Mouse (Mus musculus): ENCODE measurements at regions not wholly inside any gene's neighbourhood (a gene's known extent, or its start where the extent isn't known, plus 50 kb on each side); places are given as distances from the start of the nearest gene placed in this dataset.

- ATAC-seq (ENCODE audit: insufficient number of reproducible peaks, low FRiP score, low TSS enrichment) = no peak
These were observed 487.6 kb upstream of the Gm9747 start for GRCm38 (mm10) chr1:81745024-81745960.

GRCm38 (mm10) chr1:81746013-81746412 lies 486.9 kb upstream of the Gm9747 start:
- ATAC-seq (ENCODE audit: insufficient number of reproducible peaks, low FRiP score, low TSS enrichment) = no peak

GRCm38 (mm10) chr1:81747025-81747424 lies 485.9 kb upstream of the Gm9747 start:
- no peak for ATAC-seq (ENCODE audit: insufficient number of reproducible peaks, low FRiP score, low TSS enrichment)

- no peak for ATAC-seq (ENCODE audit: insufficient number of reproducible peaks, low FRiP score, low TSS enrichment)
These were observed 478.8 kb upstream of the Gm9747 start for GRCm38 (mm10) chr1:81754067-81754466.

GRCm38 (mm10) chr1:81755281-81755680 lies 477.6 kb upstream of the Gm9747 start:
- no peak for ATAC-seq (ENCODE audit: insufficient number of reproducible peaks, low FRiP score, low TSS enrichment)

GRCm38 (mm10) chr1:81755694-81756093 lies 477.2 kb upstream of the Gm9747 start:
- no peak for ATAC-seq (ENCODE audit: insufficient number of reproducible peaks, low FRiP score, low TSS enrichment)

GRCm38 (mm10) chr1:81759919-81760318 lies 473.0 kb upstream of the Gm9747 start:
- no peak for ATAC-seq (ENCODE audit: insufficient number of reproducible peaks, low FRiP score, low TSS enrichment)

- no peak for ATAC-seq (ENCODE audit: insufficient number of reproducible peaks, low FRiP score, low TSS enrichment)
These were observed 461.2 kb upstream of the Gm9747 start for GRCm38 (mm10) chr1:81771704-81772103.

- ATAC-seq (ENCODE audit: insufficient number of reproducible peaks, low FRiP score, low TSS enrichment) = no peak
These were observed 452.3 kb upstream of the Gm9747 start for GRCm38 (mm10) chr1:81780583-81780982.

- ATAC-seq (ENCODE audit: insufficient number of reproducible peaks, low FRiP score, low TSS enrichment) = no peak
These were observed 448.6 kb upstream of the Gm9747 start for GRCm38 (mm10) chr1:81784305-81784704.

- ATAC-seq (ENCODE audit: insufficient number of reproducible peaks, low FRiP score, low TSS enrichment) = no peak
These were observed 438.1 kb upstream of the Gm9747 start for GRCm38 (mm10) chr1:81794771-81795170.

GRCm38 (mm10) chr1:81795399-81795798 lies 437.5 kb upstream of the Gm9747 start:
- no peak for ATAC-seq (ENCODE audit: insufficient number of reproducible peaks, low FRiP score, low TSS enrichment)

- ATAC-seq (ENCODE audit: insufficient number of reproducible peaks, low FRiP score, low TSS enrichment) = no peak
These were observed 421.3 kb upstream of the Gm9747 start for GRCm38 (mm10) chr1:81811591-81811990.

- no peak for ATAC-seq (ENCODE audit: insufficient number of reproducible peaks, low FRiP score, low TSS enrichment)
These were observed 414.0 kb upstream of the Gm9747 start for GRCm38 (mm10) chr1:81818884-81819283.

GRCm38 (mm10) chr1:81841966-81842365 lies 390.9 kb upstream of the Gm9747 start:
- ATAC-seq (ENCODE audit: insufficient number of reproducible peaks, low FRiP score, low TSS enrichment) = no peak

GRCm38 (mm10) chr1:81850462-81851144 lies 382.3 kb upstream of the Gm9747 start:
- ATAC-seq (ENCODE audit: insufficient number of reproducible peaks, low FRiP score, low TSS enrichment) = no peak

GRCm38 (mm10) chr1:81859464-81859863 lies 373.4 kb upstream of the Gm9747 start:
- ATAC-seq (ENCODE audit: insufficient number of reproducible peaks, low FRiP score, low TSS enrichment) = no peak

- ATAC-seq (ENCODE audit: insufficient number of reproducible peaks, low FRiP score, low TSS enrichment) = no peak
These were observed 368.3 kb upstream of the Gm9747 start for GRCm38 (mm10) chr1:81864571-81864970.

GRCm38 (mm10) chr1:81886940-81887531 lies 345.9 kb upstream of the Gm9747 start:
- no peak for ATAC-seq (ENCODE audit: insufficient number of reproducible peaks, low FRiP score, low TSS enrichment)

GRCm38 (mm10) chr1:81897241-81897640 lies 335.7 kb upstream of the Gm9747 start:
- no peak for ATAC-seq (ENCODE audit: insufficient number of reproducible peaks, low FRiP score, low TSS enrichment)

- ATAC-seq (ENCODE audit: insufficient number of reproducible peaks, low FRiP score, low TSS enrichment) = no peak
These were observed 332.1 kb upstream of the Gm9747 start for GRCm38 (mm10) chr1:81900843-81901242.

All from cerebellum, adult (tissue).